Mouse (Mus musculus): ENCODE data around the gene Dnmt3a. TPM values are rescaled to one million over a fixed set of nuclear protein-coding genes. Genes with fewer than 3 reads are reported as not detected.

The Dnmt3a gene
- polyA plus RNA-seq, 1 experiment from 2014 or later, result 77.3 TPM

DNA sequence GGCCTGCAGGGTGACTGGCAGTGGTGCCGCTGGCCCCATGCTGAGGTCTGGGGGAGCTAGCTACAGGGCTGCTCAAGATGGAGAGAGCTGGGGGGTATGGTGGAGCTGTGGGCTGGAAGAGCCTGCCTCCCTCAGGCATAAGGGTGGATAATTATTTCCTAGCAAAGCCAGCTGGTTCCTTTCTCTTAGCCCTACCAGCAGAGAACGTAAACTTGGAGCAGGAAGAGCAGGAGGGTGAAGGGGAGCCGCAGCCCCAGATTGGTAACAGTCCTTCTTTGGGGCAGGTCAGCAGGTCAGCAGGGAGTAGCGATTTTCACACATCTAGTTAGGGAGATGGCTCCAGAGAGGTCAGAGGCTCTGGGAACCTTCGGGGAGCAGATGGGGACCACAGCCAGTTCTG, 44.4 kb downstream of the Dnmt3a start:
- no peak overlapping the region for H3K27ac ChIP-seq (ENCODE audit: low read length)
- peak; percentile 68 for ATAC-seq (ENCODE audit: low read depth)
- H3K36me3 ChIP-seq (ENCODE audit: control insufficient read depth, insufficient read depth, low read length), result peaks cover 16% of the 10 kb centered on the region
- H3K4me2 ChIP-seq (ENCODE audit: low read depth, low read length), result no peak overlapping the region
- 49% methylated on average over 5 of the region's 5 CpGs for WGBS
- H3K9me3 ChIP-seq (ENCODE audit: control insufficient read depth, low read length), result no peaks in the 10 kb centered on the region
- H3K27me3 ChIP-seq (ENCODE audit: control insufficient read depth, insufficient read depth, low read depth, low read length), result no peaks in the 10 kb centered on the region
- H3K9ac ChIP-seq (ENCODE audit: low read length), result no peak overlapping the region
- peaks cover 10% of the 10 kb centered on the region for H3K4me1 ChIP-seq (replicated peaks; ENCODE audit: control insufficient read depth, insufficient read depth, low read length)
- H3K4me3 ChIP-seq (ENCODE audit: low read length), result no peak overlapping the region

DNA sequence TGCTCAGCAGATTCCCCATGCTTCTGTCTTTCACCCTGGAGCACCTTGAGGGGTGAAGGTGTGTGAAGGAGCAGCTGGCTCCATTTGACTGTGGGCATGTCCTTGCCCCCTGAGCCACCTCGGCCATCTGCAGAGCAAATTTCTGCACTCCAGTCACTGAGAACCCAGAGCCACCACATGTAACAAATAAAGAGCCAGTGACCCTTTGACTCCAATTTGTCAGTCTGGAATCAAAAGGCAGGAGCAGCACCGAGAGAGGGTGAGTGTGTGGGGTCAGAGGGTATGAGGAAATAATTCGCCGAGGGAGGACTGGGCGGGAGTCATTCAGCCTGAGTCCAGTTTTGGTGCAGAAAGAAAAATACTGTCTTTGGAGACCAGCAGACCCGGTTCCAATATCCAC, 44.9 kb downstream of the Dnmt3a start:
- H3K4me2 ChIP-seq (ENCODE audit: low read depth, low read length), result no peak overlapping the region
- no peaks in the 10 kb centered on the region for H3K9me3 ChIP-seq (ENCODE audit: control insufficient read depth, low read length)
- 41% methylated on average over 6 of the region's 6 CpGs for WGBS
- ATAC-seq (ENCODE audit: low read depth), result no peak
- no peak overlapping the region for H3K4me3 ChIP-seq (ENCODE audit: low read length)
- H3K4me1 ChIP-seq (replicated peaks; ENCODE audit: control insufficient read depth, insufficient read depth, low read length), result peaks cover 15% of the 10 kb centered on the region
- no peak overlapping the region for H3K27ac ChIP-seq (ENCODE audit: low read length)
- no peak overlapping the region for H3K9ac ChIP-seq (ENCODE audit: low read length)
- H3K36me3 ChIP-seq (ENCODE audit: control insufficient read depth, insufficient read depth, low read length), result peaks cover 19% of the 10 kb centered on the region
- no peaks in the 10 kb centered on the region for H3K27me3 ChIP-seq (ENCODE audit: control insufficient read depth, insufficient read depth, low read depth, low read length)

DNA sequence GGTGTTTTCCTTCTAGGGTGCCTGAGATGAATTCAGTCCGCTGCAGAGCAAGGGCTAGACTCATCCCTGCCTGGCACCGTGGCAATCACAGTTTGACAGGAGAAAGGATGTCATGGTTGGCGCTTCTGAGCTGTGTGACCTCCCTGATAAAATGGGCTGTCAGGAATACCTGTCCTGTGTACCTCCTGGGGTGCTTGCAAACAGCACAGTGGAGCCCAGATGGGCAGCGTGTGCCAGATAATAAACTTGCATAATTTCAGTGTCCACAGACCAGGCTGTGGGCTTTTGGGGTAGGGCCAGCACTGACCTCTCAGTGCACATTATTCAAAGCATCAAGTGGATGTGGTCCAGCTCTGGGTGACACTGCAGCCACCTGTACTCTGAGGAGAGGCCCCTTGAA, 45.4 kb downstream of the Dnmt3a start:
- 66% methylated on average over 4 of the region's 4 CpGs for WGBS
- no peaks in the 10 kb centered on the region for H3K27me3 ChIP-seq (ENCODE audit: control insufficient read depth, insufficient read depth, low read depth, low read length)
- H3K27ac ChIP-seq (ENCODE audit: low read length), result no peak overlapping the region
- no peak for ATAC-seq (ENCODE audit: low read depth)
- no peaks in the 10 kb centered on the region for H3K9me3 ChIP-seq (ENCODE audit: control insufficient read depth, low read length)
- H3K9ac ChIP-seq (ENCODE audit: low read length), result no peak overlapping the region
- H3K4me1 ChIP-seq (replicated peaks; ENCODE audit: control insufficient read depth, insufficient read depth, low read length), result peaks cover 20% of the 10 kb centered on the region
- no peak overlapping the region for H3K4me3 ChIP-seq (ENCODE audit: low read length)
- H3K36me3 ChIP-seq (ENCODE audit: control insufficient read depth, insufficient read depth, low read length), result peaks cover 19% of the 10 kb centered on the region
- H3K4me2 ChIP-seq (ENCODE audit: low read depth, low read length), result no peak overlapping the region

DNA sequence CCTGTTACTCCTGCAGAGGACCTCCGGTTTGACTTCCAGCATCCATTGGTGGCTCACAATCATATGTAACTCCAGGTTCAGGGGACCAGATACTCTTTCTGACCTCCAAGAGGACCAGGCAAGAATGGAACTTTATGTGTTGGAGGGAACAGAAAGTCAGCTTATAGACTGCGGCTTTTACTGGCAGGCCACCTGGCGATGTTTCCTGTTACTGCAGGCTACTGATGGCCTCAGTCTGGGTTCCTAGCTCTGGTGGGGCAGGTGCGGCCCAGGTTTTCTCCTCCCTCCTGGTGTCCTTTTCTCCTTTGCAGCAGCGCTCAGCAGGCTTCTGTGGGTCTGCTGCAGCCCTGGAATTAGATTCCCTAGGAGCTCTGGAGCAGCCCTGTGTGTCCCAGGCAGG, 46.7 kb downstream of the Dnmt3a start:
- H3K9me3 ChIP-seq (ENCODE audit: control insufficient read depth, low read length), result no peaks in the 10 kb centered on the region
- no peak for ATAC-seq (ENCODE audit: low read depth)
- H3K27me3 ChIP-seq (ENCODE audit: control insufficient read depth, insufficient read depth, low read depth, low read length), result no peaks in the 10 kb centered on the region
- H3K9ac ChIP-seq (ENCODE audit: low read length), result no peak overlapping the region
- WGBS, result 55% methylated on average over 5 of the region's 5 CpGs
- peaks cover 25% of the 10 kb centered on the region for H3K4me1 ChIP-seq (replicated peaks; ENCODE audit: control insufficient read depth, insufficient read depth, low read length)
- H3K36me3 ChIP-seq (ENCODE audit: control insufficient read depth, insufficient read depth, low read length), result peaks cover 19% of the 10 kb centered on the region
- H3K27ac ChIP-seq (ENCODE audit: low read length), result no peak overlapping the region
- H3K4me2 ChIP-seq (ENCODE audit: low read depth, low read length), result no peak overlapping the region
- no peak overlapping the region for H3K4me3 ChIP-seq (ENCODE audit: low read length)

DNA sequence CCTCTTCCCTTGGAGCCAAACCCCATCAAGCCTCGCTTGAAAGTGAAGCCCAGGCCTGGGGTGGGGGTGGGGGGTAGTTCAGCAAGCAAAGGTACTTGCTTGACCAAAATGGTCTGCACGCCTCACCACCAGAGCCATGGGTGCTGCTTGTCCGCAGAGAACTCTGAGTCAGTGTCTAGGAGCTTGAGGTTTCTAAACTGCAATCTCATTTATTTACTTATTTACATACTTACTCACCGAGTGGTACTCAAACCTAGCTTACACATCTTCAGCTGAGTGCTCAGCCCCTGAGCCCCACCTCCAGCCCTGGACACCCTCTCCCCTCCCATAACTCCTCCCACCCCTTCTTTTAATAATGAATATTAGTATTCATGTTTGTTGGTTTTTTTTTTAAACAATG, 48.6 kb downstream of the Dnmt3a start:
- H3K9ac ChIP-seq (ENCODE audit: low read length), result no peak overlapping the region
- no peak for ATAC-seq (ENCODE audit: low read depth)
- no peak overlapping the region for H3K27ac ChIP-seq (ENCODE audit: low read length)
- no peaks in the 10 kb centered on the region for H3K9me3 ChIP-seq (ENCODE audit: control insufficient read depth, low read length)
- peaks cover 19% of the 10 kb centered on the region for H3K36me3 ChIP-seq (ENCODE audit: control insufficient read depth, insufficient read depth, low read length)
- no peak overlapping the region for H3K4me2 ChIP-seq (ENCODE audit: low read depth, low read length)
- 58% methylated on average over 4 of the region's 4 CpGs for whole genome bisulfite sequencing
- peaks cover 25% of the 10 kb centered on the region for H3K4me1 ChIP-seq (replicated peaks; ENCODE audit: control insufficient read depth, insufficient read depth, low read length)
- H3K27me3 ChIP-seq (ENCODE audit: control insufficient read depth, insufficient read depth, low read depth, low read length), result no peaks in the 10 kb centered on the region
- H3K4me3 ChIP-seq (ENCODE audit: low read length), result no peak overlapping the region

DNA sequence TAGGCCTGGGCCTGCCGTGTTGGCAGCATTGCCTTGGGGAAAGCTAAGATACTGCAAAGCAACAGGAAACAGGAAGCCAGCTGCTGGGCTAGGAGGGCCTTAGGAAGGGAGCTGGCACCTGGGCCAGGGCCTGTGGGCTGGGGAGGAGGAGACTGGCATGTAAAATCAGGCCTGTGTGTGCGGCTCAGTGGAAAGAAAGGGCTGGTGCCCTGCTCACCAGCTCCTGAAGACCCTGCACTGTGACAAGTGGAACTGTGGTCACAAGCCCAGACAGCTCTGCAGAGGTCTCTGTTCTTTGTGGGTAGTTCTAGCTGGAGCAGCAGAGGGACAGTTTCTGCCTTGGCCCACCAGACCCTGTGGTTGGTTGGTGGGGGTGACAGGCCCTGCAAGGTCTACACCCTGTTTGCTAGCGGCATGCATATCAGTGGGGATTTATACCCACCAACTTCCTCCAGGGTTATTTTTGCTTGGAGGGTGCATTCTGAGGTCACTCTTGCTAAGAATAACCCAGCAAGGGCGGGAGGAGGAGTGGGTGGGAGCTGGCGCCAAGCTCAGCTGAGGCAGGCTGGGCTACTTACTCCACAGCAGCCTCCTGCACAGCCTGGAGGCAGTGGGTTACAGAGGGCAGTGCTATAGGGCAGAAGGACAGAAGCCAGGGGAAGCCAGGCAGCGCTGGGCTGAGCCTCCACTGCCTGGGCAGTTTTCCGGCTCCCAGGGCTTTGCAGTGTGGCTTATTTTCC, 50.1 kb downstream of the Dnmt3a start:
- no peaks in the 10 kb centered on the region for H3K9me3 ChIP-seq (ENCODE audit: control insufficient read depth, low read length)
- H3K27me3 ChIP-seq (ENCODE audit: control insufficient read depth, insufficient read depth, low read depth, low read length), result no peaks in the 10 kb centered on the region
- H3K27ac ChIP-seq (ENCODE audit: low read length), result peak overlapping the region; percentile 94
- H3K36me3 ChIP-seq (ENCODE audit: control insufficient read depth, insufficient read depth, low read length), result peaks cover 8% of the 10 kb centered on the region
- H3K4me2 ChIP-seq (ENCODE audit: low read depth, low read length), result no peak overlapping the region
- H3K4me3 ChIP-seq (ENCODE audit: low read length), result no peak overlapping the region
- peaks cover 30% of the 10 kb centered on the region for H3K4me1 ChIP-seq (replicated peaks; ENCODE audit: control insufficient read depth, insufficient read depth, low read length)
- WGBS, result 36% methylated on average over 7 of the region's 7 CpGs
- ATAC-seq (ENCODE audit: low read depth), result peak; percentile 80
- peak overlapping the region; percentile 34; the same call in 1 of the 2 replicates for H3K9ac ChIP-seq (ENCODE audit: low read length)

DNA sequence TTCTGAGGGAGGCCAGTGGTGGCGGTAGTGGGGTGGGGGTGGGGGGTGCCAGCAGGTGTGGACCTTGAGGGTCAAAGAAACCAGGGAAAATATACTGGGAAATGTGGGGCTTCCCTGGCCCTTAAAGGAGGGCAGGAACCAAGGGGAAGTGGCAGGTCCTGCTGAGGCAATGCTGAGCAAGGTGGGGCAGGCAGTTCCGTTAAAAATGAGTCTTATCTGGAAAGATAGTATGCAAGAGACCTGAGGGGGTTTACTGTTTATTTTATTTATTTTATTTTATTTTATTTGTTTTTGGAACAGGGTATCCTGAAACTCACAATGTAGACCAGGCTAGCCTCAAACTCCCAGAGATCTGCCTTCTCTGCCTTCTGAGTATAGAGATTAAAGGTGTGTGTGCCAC, 50.9 kb downstream of the Dnmt3a start:
- peak overlapping the region; percentile 94 for H3K27ac ChIP-seq (ENCODE audit: low read length)
- no peaks in the 10 kb centered on the region for H3K27me3 ChIP-seq (ENCODE audit: control insufficient read depth, insufficient read depth, low read depth, low read length)
- peaks cover 30% of the 10 kb centered on the region for H3K4me1 ChIP-seq (replicated peaks; ENCODE audit: control insufficient read depth, insufficient read depth, low read length)
- 0 out of 2 replicates have a peak overlapping the region, but pooled peaks have one; percentile 34 for H3K9ac ChIP-seq (ENCODE audit: low read length)
- WGBS, result 71% methylated on average over 2 of the region's 2 CpGs
- H3K4me2 ChIP-seq (ENCODE audit: low read depth, low read length), result no peak overlapping the region
- ATAC-seq (ENCODE audit: low read depth), result no peak
- H3K9me3 ChIP-seq (ENCODE audit: control insufficient read depth, low read length), result no peaks in the 10 kb centered on the region
- H3K4me3 ChIP-seq (ENCODE audit: low read length), result no peak overlapping the region
- H3K36me3 ChIP-seq (ENCODE audit: control insufficient read depth, insufficient read depth, low read length), result peaks cover 5% of the 10 kb centered on the region; the same call in 1 of the 2 replicates

DNA sequence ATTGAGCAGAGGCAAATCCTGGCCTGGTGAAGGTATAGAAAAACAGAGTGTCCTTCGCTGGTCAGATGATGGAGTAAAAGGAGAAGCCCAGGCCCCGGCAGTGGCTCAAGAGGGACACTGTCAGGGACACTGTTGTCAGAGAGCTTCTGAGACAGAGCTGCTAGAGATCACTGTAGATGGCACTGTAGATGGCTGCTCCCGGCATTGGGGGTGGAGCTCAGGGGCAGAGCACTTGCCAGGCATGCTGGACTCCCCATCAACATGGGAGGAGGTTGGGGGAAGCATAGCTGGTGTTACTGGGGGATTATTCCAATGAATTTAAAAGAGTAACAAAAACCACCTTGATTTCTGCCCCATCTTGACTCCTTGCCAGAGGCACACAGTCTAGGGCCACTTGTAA, 51.4 kb downstream of the Dnmt3a start:
- WGBS, result 65% methylated on average over 3 of the region's 3 CpGs
- ATAC-seq (ENCODE audit: low read depth), result no peak
- Histone ChIP-seq H3K4me1 (replicated peaks; ENCODE audit: control insufficient read depth, insufficient read depth, low read length) (peaks cover 30% of the 10 kb centered on the region), H3K27ac (ENCODE audit: low read length) (no peak overlapping the region), H3K9me3 (ENCODE audit: control insufficient read depth, low read length) (no peaks in the 10 kb centered on the region), H3K4me2 (ENCODE audit: low read depth, low read length) (no peak overlapping the region), H3K9ac (ENCODE audit: low read length) (no peak overlapping the region), H3K4me3 (ENCODE audit: low read length) (no peak overlapping the region), H3K36me3 (ENCODE audit: control insufficient read depth, insufficient read depth, low read length) (peaks cover 9% of the 10 kb centered on the region), H3K27me3 (ENCODE audit: control insufficient read depth, insufficient read depth, low read depth, low read length) (no peaks in the 10 kb centered on the region)

DNA sequence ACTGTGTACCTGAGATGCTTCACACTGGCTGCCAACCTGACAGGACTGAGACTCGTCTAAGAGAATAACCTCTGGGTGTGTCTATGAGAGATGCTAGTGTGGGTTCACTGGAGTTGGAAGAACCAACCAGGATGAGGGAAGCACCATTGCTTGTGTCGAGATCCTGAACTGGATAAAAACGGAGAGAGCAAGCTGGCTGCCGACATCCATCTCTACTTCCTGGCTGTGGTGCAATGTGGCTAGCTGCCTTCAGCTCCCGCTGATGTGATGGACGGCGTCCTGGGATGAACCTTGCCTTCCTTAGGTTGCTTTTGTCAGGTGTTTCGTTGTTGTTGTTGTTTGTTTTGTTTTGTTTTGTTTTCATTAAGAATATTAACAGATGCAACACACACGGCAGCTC, 52.0 kb downstream of the Dnmt3a start:
- H3K4me2 ChIP-seq (ENCODE audit: low read depth, low read length), result no peak overlapping the region
- 69% methylated on average over 9 of the region's 9 CpGs for WGBS
- H3K9me3 ChIP-seq (ENCODE audit: control insufficient read depth, low read length), result no peaks in the 10 kb centered on the region
- no peak overlapping the region for H3K4me3 ChIP-seq (ENCODE audit: low read length)
- no peak overlapping the region for H3K27ac ChIP-seq (ENCODE audit: low read length)
- peaks cover 30% of the 10 kb centered on the region for H3K4me1 ChIP-seq (replicated peaks; ENCODE audit: control insufficient read depth, insufficient read depth, low read length)
- no peak for ATAC-seq (ENCODE audit: low read depth)
- H3K36me3 ChIP-seq (ENCODE audit: control insufficient read depth, insufficient read depth, low read length), result peaks cover 11% of the 10 kb centered on the region
- H3K27me3 ChIP-seq (ENCODE audit: control insufficient read depth, insufficient read depth, low read depth, low read length), result no peaks in the 10 kb centered on the region
- no peak overlapping the region for H3K9ac ChIP-seq (ENCODE audit: low read length)

All from lung, embryonic 16.5 days (tissue).